Mouse (Mus musculus): ENCODE data around the gene Kif5c. TPM values are rescaled to one million over a fixed set of nuclear protein-coding genes. Genes with fewer than 3 reads are reported as not detected.

Gene Kif5c
- polyA plus RNA-seq, 1 experiment from 2014 or later: 148 TPM

GRCm38 (mm10) chr2:49818126-49818525 lies 199.0 kb downstream of the Kif5c start:
- WGBS: 87% methylated on average over 5 of the region's 5 CpGs

GRCm38 (mm10) chr2:49822312-49822711 lies 203.2 kb downstream of the Kif5c start:
- DNase-seq (ENCODE audit: low spot score) (no peak), ATAC-seq (no peak)
- 97% methylated on average over 1 of the region's 1 CpGs for WGBS
- Histone ChIP-seq H3K27me3 (replicated peaks; ENCODE audit: control insufficient read depth, insufficient read depth, low read length) (no peaks in the 10 kb centered on the region), H3K9ac (ENCODE audit: low read length) (no peak overlapping the region), H3K4me2 (ENCODE audit: low read length) (no peak overlapping the region), H3K27ac (ENCODE audit: low read depth, low read length) (no peak overlapping the region), H3K4me1 (ENCODE audit: control insufficient read depth, insufficient read depth, low read length) (no peaks in the 10 kb centered on the region), H3K4me3 (ENCODE audit: low read depth, low read length) (no peak overlapping the region), H3K36me3 (ENCODE audit: control insufficient read depth, insufficient read depth, low read length) (no peaks in the 10 kb centered on the region), H3K9me3 (replicated peaks; ENCODE audit: control insufficient read depth, low read length) (no peaks in the 10 kb centered on the region)

More at GRCm38 (mm10) chr2:49818126-49818525, 199.0 kb downstream of the Kif5c start:
- Histone ChIP-seq H3K36me3 (ENCODE audit: control insufficient read depth, insufficient read depth, low read length) (no peaks in the 10 kb centered on the region), H3K9ac (ENCODE audit: low read length) (no peak overlapping the region), H3K27ac (ENCODE audit: low read depth, low read length) (no peak overlapping the region), H3K4me1 (ENCODE audit: control insufficient read depth, insufficient read depth, low read length) (no peaks in the 10 kb centered on the region), H3K27me3 (replicated peaks; ENCODE audit: control insufficient read depth, insufficient read depth, low read length) (no peaks in the 10 kb centered on the region), H3K4me2 (ENCODE audit: low read length) (no peak overlapping the region), H3K4me3 (ENCODE audit: low read depth, low read length) (no peak overlapping the region), H3K9me3 (replicated peaks; ENCODE audit: control insufficient read depth, low read length) (no peaks in the 10 kb centered on the region)
- ATAC-seq: no peak
- no peak for DNase-seq (ENCODE audit: low spot score)

Other genes with a start within 250 kb of the Kif5c start
- gene Epc2, start 167.8 kb upstream of the Kif5c start, polyA plus RNA-seq (2014; fragmentation: Nextera tagmentation; extraction: Ambion mirVana): 20.7 and 23.3 TPM in 2 replicates
- 8.7 and 10.7 TPM in 2 replicates for gene Lypd6b, start 168.4 kb downstream of the Kif5c start, polyA plus RNA-seq (2014; fragmentation: Nextera tagmentation; extraction: Ambion mirVana)